Mouse (Mus musculus): ENCODE results near the gene Nxf2. TPM values are rescaled to one million over a fixed set of nuclear protein-coding genes. Genes with fewer than 3 reads are reported as not detected.
"Not testable (repeated sequence)": the region's sequence is repeated elsewhere in the genome, so short reads cannot be mapped to it uniquely, and the experiment has no call there.

Gene Nxf2
- polyA plus RNA-seq, 1 experiment, result 0.93 TPM

DNA sequence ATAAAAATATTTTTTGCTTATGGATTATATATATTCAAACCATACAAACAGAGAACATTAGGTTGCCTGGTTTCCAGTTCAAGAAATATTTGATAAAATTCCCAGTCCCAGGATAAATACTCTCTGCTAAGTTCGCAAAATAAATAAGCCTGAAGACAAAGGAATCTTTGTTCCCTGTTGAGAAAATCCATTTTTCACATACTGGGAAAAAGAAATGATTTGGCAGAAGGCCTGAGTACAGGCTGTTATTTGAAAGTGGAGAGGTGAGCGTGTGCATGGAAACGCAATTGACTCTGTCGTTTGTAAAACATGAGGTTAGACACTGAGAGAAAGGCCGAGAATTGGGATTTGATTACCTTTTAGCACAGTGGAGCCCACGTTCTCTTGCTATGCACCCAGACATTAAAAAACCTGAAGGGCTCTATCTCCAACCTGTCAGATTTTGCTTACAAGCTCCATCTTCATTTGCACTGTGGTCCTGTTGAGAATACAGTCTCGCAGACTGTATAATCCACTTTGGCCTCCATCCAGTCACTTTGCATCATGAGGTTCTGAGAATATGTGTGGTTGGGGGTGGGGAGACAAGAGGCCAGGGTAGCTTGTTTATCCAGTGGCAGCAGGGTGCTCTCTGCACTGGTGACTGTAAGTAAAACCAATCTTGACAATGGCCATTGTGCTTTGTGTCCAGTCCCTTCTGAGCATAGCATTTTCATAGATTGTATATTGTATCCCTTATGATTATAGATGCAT, 40.7 kb downstream of the Nxf2 start:
- H3K27ac ChIP-seq (ENCODE audit: insufficient read depth, low read length), result no peak overlapping the region
- H3K4me1 ChIP-seq (ENCODE audit: control insufficient read depth, insufficient read depth, low read length), result no peaks in the 10 kb centered on the region
- TF ChIP-seq POLR2A (IDR thresholded peaks at IDR 0.05; ENCODE audit: low read depth, low read length) (no peak), CTCF (IDR thresholded peaks at IDR 0.05; ENCODE audit: borderline replicate concordance, insufficient read depth, low read length) (no peak)
- no peak overlapping the region for H3K4me3 ChIP-seq (ENCODE audit: insufficient read depth, low read length)

DNA sequence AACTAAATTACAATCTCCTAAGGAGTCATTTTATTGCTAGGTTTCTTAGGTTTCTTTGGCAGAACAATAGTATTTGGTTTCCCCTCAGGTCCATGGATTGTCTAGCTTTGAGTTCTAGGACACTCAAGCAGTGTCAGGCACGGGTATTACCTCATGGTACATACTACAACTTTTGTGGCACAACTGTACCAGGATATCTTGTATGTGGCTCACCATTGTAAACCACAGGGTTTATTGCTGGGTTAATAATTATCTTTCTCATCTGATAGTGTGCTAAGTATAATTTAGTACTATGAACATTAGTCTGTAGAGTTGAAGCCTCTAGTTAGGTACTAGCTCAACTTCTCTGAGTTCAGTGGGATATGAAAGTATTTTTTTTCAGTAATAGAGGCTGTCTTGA, 45.3 kb downstream of the Nxf2 start:
- TF ChIP-seq CTCF (IDR thresholded peaks at IDR 0.05; ENCODE audit: borderline replicate concordance, insufficient read depth, low read length), result no peak
- H3K4me1 ChIP-seq (ENCODE audit: control insufficient read depth, insufficient read depth, low read length), result no peaks in the 10 kb centered on the region
- H3K27ac ChIP-seq (ENCODE audit: insufficient read depth, low read length), result no peak overlapping the region
- no peak overlapping the region for H3K4me3 ChIP-seq (ENCODE audit: insufficient read depth, low read length)

DNA sequence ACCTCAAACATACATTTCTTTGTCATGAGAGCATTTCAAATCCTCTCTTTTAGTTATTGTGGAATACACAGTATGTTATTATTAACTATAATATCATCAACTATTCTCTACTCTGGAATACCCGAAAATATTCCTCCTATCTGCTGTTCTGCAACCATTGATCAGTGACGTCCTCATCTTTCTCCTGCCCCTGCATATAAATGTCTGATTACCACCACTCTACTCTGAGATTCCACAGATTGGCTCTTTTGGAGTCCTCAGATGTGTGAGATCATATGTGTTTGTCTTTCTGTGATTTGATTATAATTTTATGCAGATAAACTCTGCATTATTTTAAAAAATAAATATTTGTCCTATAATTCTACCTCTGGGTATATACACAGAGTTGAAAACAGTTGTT, 48.8 kb downstream of the Nxf2 start:
- Histone ChIP-seq H3K27ac (ENCODE audit: insufficient read depth, low read length) (no peak overlapping the region), H3K4me1 (ENCODE audit: control insufficient read depth, insufficient read depth, low read length) (no peaks in the 10 kb centered on the region), H3K4me3 (ENCODE audit: insufficient read depth, low read length) (no peak overlapping the region)
- no peak for TF ChIP-seq CTCF (IDR thresholded peaks at IDR 0.05; ENCODE audit: borderline replicate concordance, insufficient read depth, low read length)
- no peak for TF ChIP-seq POLR2A (IDR thresholded peaks at IDR 0.05; ENCODE audit: low read depth, low read length)

DNA sequence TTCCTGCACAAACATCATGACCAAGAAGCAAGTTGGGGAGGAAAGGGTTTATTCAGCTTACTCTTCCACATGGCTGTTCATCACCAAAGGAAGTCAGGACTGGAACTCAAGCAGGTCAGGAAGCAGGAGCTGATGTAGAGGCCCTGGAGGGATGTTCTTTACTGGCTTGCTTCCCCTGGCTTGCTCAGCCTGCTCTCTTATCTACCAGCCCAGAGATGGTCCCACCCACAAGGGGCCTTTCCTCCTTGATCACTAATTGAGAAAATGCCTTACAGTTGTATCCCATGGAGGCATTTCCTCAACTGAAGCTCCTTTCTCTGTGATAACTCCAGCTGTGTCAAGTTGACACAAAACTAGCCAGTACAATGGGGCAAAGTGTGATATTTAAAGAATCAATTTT, 49.2 kb downstream of the Nxf2 start:
- H3K4me1 ChIP-seq (ENCODE audit: control insufficient read depth, insufficient read depth, low read length); H3K27ac ChIP-seq (ENCODE audit: insufficient read depth, low read length); H3K4me3 ChIP-seq (ENCODE audit: insufficient read depth, low read length): not testable (repeated sequence)

DNA sequence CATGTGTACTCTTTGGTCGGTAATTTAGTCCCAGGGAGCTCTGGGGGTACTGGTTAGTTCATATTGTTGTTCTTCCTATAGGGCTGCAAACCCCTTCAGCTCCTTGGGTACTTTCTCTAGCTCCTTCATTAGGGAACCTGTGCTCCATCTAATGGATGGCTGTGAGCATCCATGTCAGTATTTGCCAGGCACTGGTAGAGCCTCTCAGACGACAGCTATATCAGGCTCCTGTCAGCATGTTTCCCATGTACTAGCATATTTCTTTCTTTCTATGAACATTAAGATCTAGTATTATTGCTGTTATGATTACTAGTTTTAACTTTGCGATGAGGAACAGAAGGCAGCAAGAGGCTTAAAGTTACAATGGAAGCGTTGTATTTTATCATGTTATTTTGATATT, 49.7 kb downstream of the Nxf2 start:
- Histone ChIP-seq H3K4me1 (ENCODE audit: control insufficient read depth, insufficient read depth, low read length) (no peaks in the 10 kb centered on the region), H3K4me3 (ENCODE audit: insufficient read depth, low read length) (no peak overlapping the region), H3K27ac (ENCODE audit: insufficient read depth, low read length) (no peak overlapping the region)
- no peak for TF ChIP-seq POLR2A (IDR thresholded peaks at IDR 0.05; ENCODE audit: low read depth, low read length)
- TF ChIP-seq CTCF (IDR thresholded peaks at IDR 0.05; ENCODE audit: borderline replicate concordance, insufficient read depth, low read length), result no peak

DNA sequence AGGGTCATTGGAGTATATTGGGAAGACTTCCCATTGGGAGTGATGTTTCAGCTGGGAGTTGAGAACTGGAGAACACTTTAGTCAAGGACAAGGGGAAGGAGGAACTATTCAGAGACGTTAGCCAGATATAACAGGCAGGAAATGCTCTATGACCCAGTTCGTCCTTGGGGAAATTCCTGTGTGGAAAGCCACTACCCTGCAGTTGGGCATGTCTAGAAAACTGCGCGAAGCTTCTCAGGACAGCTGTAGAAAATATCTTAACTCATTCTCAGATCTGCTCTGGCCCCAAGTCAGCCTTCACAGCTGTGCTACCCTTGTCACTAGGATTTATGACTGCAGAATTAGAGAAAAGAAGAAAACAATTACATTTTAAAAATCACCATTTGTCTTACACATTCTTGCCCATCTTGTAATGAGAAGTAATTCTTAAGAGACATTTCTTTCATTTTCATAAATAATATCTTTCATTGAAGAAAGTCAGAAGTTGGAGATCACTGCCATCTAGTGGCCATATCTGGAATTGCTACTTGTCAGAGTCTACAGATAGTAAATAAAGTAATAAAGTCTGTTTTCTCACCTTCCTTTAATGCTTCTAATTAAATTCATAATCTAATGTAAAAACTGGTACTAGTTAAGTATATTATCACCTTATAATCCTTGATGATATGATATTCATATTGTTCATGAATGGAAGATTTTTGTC, 51.2 kb downstream of the Nxf2 start:
- no peak overlapping the region for H3K27ac ChIP-seq (ENCODE audit: insufficient read depth, low read length)
- no peaks in the 10 kb centered on the region for H3K4me1 ChIP-seq (ENCODE audit: control insufficient read depth, insufficient read depth, low read length)
- no peak overlapping the region for H3K4me3 ChIP-seq (ENCODE audit: insufficient read depth, low read length)
- TF ChIP-seq POLR2A (IDR thresholded peaks at IDR 0.05; ENCODE audit: low read depth, low read length), result no peak
- no peak for TF ChIP-seq CTCF (IDR thresholded peaks at IDR 0.05; ENCODE audit: borderline replicate concordance, insufficient read depth, low read length)

DNA sequence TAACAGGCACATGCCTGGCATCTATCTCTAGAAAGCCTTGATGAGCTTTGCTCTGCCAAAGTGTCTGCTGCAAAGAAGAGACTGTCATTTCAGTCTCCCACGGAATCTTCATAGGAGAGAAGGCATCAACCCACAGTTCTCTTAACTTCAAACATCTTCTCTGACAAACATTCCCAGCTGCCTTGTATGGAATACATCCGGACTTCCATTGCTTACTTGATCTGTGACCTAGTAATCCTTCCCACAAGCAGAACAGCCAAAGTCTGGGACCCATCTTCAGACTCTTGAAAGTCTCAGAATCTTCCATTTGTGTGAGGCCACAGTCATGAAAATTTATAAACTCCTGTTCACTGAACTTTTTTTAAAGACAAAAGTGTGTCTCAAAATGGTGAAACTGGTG, 51.7 kb downstream of the Nxf2 start:
- no peak overlapping the region for H3K27ac ChIP-seq (ENCODE audit: insufficient read depth, low read length)
- H3K4me1 ChIP-seq (ENCODE audit: control insufficient read depth, insufficient read depth, low read length), result no peaks in the 10 kb centered on the region
- TF ChIP-seq POLR2A (IDR thresholded peaks at IDR 0.05; ENCODE audit: low read depth, low read length) (no peak), CTCF (IDR thresholded peaks at IDR 0.05; ENCODE audit: borderline replicate concordance, insufficient read depth, low read length) (no peak)
- no peak overlapping the region for H3K4me3 ChIP-seq (ENCODE audit: insufficient read depth, low read length)

DNA sequence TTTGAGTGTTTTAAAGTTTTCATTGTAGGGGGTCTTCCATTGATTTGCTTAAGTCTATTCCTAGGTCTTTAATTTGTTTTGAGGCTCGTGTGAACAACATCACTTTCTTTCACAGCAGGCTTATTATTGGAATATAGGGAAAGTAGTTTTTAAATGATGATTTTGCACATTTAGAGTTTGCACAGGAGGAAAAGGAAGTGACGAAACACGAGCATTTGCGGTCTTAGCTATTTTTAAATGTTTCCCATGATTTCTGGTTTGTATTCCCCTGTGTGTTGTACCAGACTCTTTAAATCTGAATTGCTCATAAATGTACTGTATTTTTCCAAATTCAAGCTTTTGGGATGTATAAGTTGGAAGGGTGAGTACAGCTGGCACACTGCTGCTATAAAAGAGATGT, 54.2 kb downstream of the Nxf2 start:
- no peak overlapping the region for H3K27ac ChIP-seq (ENCODE audit: insufficient read depth, low read length)
- H3K4me3 ChIP-seq (ENCODE audit: insufficient read depth, low read length), result no peak overlapping the region
- TF ChIP-seq CTCF (IDR thresholded peaks at IDR 0.05; ENCODE audit: borderline replicate concordance, insufficient read depth, low read length), result no peak
- no peak for TF ChIP-seq POLR2A (IDR thresholded peaks at IDR 0.05; ENCODE audit: low read depth, low read length)
- no peaks in the 10 kb centered on the region for H3K4me1 ChIP-seq (ENCODE audit: control insufficient read depth, insufficient read depth, low read length)

Other genes starting within 250 kb of the Nxf2 start
- 34.1 and 39.4 TPM in 2 replicates for gene Armcx1, start 246.8 kb downstream of the Nxf2 start, polyA plus RNA-seq (2011; ENCODE audit: insufficient read length, low read depth, missing spikeins)
- 13.6 and 21.7 TPM in 2 replicates for gene Armcx6, start 213.3 kb downstream of the Nxf2 start, polyA plus RNA-seq (2011; ENCODE audit: insufficient read length, low read depth, missing spikeins)
- gene Armcx3, start 208.2 kb downstream of the Nxf2 start, polyA plus RNA-seq (2011; ENCODE audit: insufficient read length, low read depth, missing spikeins), result 71.6 and 81.0 TPM in 2 replicates
- 108 and 127 TPM in 2 replicates for gene Armcx2, start 155.5 kb downstream of the Nxf2 start, polyA plus RNA-seq (2011; ENCODE audit: insufficient read length, low read depth, missing spikeins)
- gene Zmat1, start 44.5 kb upstream of the Nxf2 start, polyA plus RNA-seq (2011; ENCODE audit: insufficient read length, low read depth, missing spikeins), result 4.8 and 6.6 TPM in 2 replicates
- not detected in 2 replicates for gene Gm15023, start 212.9 kb upstream of the Nxf2 start, polyA plus RNA-seq (2011; ENCODE audit: insufficient read length, low read depth, missing spikeins)
- gene Tceal6, start 245.9 kb upstream of the Nxf2 start, polyA plus RNA-seq (2011; ENCODE audit: insufficient read length, low read depth, missing spikeins), result not detected in 2 replicates

Data from embryonic fibroblast, embryonic 13.5 days (primary cell).